Mouse (Mus musculus) pancreas, adult 10 weeks (tissue): ENCODE results near the gene Cd34. TPM values are rescaled to one million over a fixed set of nuclear protein-coding genes. Genes with fewer than 3 reads are reported as not detected.

Experiments used
- polyA plus RNA-seq: library from polyadenylated mRNA; stranded (reverse); fragments of 350-450 nt; fragmentation: Illumina TruSeq; extraction: RNeasy Lipid Tissue Mini Kit (QIAGEN cat#74804); gene quantifications from one replicate; pipeline ENCODE4 v1.2.3, GENCODE M21; 2015; ENCODE audit warnings: low read depth, low replicate concordance; ENCODE audit not compliant: insufficient read depth

Cd34 gene
- 79.2 TPM for polyA plus RNA-seq

DNA sequence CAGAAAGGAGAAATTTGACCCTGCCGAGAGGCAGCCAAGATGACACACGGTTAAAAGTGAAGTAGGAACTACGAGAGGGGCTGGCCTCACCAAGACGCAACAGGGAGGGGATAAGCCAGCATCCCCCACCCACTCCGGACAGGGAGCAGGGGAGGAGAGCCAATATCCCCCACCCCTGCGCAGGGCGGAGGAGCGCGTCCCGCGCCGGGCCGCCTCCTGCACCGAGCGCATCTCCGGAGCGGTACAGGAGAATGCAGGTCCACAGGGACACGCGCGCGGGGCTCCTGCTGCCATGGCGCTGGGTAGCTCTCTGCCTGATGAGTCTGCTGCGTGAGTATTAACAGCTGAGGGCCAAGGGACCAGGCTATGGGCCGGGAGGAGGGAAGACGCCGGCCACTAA is at the start of gene Cd34:
TSS of gene Cd34 (plus strand) at position 105 of the 400 bp plus-strand sequence.

Other genes with a start within 250 kb of the Cd34 start
- 1.5 TPM for gene Cd46, start 153.4 kb downstream of the Cd34 start, polyA plus RNA-seq
- 18.2 TPM for gene Cr1l, start 192.8 kb downstream of the Cd34 start, polyA plus RNA-seq
- not detected for gene Cr2, start 237.9 kb downstream of the Cd34 start, polyA plus RNA-seq